Mouse (Mus musculus): ENCODE measurements at regions not wholly inside any gene's neighbourhood (a gene's known extent, or its start where the extent isn't known, plus 50 kb on each side); places are given as distances from the start of the nearest gene placed in this dataset.

DNA sequence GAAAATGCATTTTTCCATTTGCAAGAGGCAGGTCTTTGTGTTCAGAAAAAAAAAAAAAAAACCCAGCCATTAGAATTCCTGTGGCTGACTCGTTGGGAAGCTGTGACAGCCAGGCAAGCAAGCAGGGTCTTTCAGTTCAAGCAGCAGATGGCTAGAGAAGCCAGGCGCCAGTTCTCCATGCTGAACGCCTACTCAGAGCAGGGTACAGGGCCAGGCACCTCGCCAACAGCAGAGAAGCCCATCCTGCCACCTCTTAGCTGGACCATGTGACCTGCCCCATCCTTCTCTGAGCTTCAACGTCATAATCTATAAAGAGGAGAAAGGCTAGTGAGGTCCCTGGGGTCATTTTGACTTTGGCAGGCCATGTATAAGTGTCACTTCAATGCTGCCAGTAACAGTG lies 61.8 kb upstream of the Cplx2 start:
- DNase-seq (ENCODE audit: low read depth, low spot score) = no peak
- H3K36me3 ChIP-seq (ENCODE audit: control insufficient read depth, insufficient read depth, low read length, poor library complexity, severe bottlenecking) = no peaks in the 10 kb centered on the region
- H3K27me3 ChIP-seq (ENCODE audit: control insufficient read depth, insufficient read depth, low read length, poor library complexity, severe bottlenecking) = no peaks in the 10 kb centered on the region

DNA sequence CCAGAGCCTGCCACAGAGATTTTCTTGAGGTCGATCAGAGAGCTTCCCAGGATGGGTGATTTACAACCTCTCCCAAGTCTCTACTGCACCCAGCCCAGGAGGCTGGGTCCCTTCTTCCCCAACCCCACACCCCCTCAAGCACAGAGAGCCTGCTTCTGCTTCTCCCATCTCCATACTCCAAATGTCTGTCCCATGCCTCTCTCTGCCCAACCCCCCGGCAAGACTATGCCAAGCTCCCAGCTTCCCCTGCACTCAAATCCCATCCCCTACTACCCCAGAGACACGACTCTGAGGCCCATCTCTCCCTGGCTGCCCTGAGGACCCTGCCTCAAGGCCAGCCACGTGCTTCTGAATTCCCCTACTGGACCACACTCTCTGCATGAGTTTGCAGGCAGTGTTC lies 61.0 kb upstream of the Cplx2 start:
- Histone ChIP-seq H3K36me3 (ENCODE audit: control insufficient read depth, insufficient read depth, low read length, poor library complexity, severe bottlenecking) (no peaks in the 10 kb centered on the region), H3K27me3 (ENCODE audit: control insufficient read depth, insufficient read depth, low read length, poor library complexity, severe bottlenecking) (no peaks in the 10 kb centered on the region)
- no peak for DNase-seq (ENCODE audit: low read depth, low spot score)

GRCm38 (mm10) chr13:54311327-54312026 lies 59.7 kb upstream of the Cplx2 start:
- no peaks in the 10 kb centered on the region for H3K27me3 ChIP-seq (ENCODE audit: control insufficient read depth, insufficient read depth, low read length, poor library complexity, severe bottlenecking)
- DNase-seq (ENCODE audit: low read depth, low spot score) = no peak
- no peaks in the 10 kb centered on the region for H3K36me3 ChIP-seq (ENCODE audit: control insufficient read depth, insufficient read depth, low read length, poor library complexity, severe bottlenecking)

- DNase-seq (ENCODE audit: low read depth, low spot score) = no peak
- no peaks in the 10 kb centered on the region for H3K27me3 ChIP-seq (ENCODE audit: control insufficient read depth, insufficient read depth, low read length, poor library complexity, severe bottlenecking)
- no peaks in the 10 kb centered on the region for H3K36me3 ChIP-seq (ENCODE audit: control insufficient read depth, insufficient read depth, low read length, poor library complexity, severe bottlenecking)
Observed at GRCm38 (mm10) chr13:54312405-54313185, 58.6 kb upstream of the Cplx2 start.

DNA sequence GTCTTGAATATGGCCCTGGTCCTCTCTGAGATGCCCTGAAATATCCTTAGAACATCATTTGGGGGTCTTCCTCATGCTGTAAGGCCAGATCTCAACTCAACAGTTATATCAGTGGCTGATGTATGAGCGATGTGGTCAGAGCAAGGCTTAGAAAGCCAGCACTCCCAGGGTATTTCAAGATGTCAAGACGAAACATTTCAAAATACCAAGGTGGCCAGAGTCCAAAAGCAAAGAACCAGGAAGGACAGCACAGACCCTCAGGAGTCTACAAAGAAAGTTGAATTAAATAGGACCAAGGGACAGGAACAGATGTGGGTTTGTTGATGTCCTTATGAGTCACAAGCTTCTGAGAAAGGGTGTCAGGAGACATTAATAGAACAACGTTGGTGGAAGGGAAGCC lies 55.8 kb upstream of the Cplx2 start:
- no peak for DNase-seq (ENCODE audit: low read depth, low spot score)
- H3K27me3 ChIP-seq (ENCODE audit: control insufficient read depth, insufficient read depth, low read length, poor library complexity, severe bottlenecking) = no peaks in the 10 kb centered on the region
- H3K36me3 ChIP-seq (ENCODE audit: control insufficient read depth, insufficient read depth, low read length, poor library complexity, severe bottlenecking) = no peaks in the 10 kb centered on the region

GRCm38 (mm10) chr13:54316907-54317306 lies 54.2 kb upstream of the Cplx2 start:
- DNase-seq (ENCODE audit: low read depth, low spot score) = no peak
- H3K36me3 ChIP-seq (ENCODE audit: control insufficient read depth, insufficient read depth, low read length, poor library complexity, severe bottlenecking) = no peaks in the 10 kb centered on the region
- H3K27me3 ChIP-seq (ENCODE audit: control insufficient read depth, insufficient read depth, low read length, poor library complexity, severe bottlenecking) = no peaks in the 10 kb centered on the region

DNA sequence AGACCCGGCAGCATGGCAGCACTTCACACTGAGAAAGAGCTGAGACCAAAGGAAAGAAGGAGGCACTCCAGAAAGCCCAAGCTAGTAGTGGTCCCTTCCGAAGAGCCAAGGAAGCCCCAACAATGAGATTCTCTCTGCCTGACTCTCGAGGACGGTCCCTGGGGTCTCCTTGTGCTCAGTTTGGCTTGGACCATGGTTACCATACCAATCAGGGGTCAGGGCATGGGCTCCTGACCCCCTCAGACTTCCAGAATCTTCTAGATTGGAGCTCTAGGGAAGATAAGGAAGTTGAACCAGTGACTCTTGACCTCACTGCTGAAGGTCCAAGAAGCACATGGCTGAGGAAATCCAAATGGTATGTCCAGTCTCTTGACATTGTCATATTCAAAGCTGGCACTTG lies 53.0 kb upstream of the Cplx2 start:
- no peak for DNase-seq (ENCODE audit: low read depth, low spot score)
- H3K36me3 ChIP-seq (ENCODE audit: control insufficient read depth, insufficient read depth, low read length, poor library complexity, severe bottlenecking) = no peaks in the 10 kb centered on the region
- no peaks in the 10 kb centered on the region for H3K27me3 ChIP-seq (ENCODE audit: control insufficient read depth, insufficient read depth, low read length, poor library complexity, severe bottlenecking)

DNA sequence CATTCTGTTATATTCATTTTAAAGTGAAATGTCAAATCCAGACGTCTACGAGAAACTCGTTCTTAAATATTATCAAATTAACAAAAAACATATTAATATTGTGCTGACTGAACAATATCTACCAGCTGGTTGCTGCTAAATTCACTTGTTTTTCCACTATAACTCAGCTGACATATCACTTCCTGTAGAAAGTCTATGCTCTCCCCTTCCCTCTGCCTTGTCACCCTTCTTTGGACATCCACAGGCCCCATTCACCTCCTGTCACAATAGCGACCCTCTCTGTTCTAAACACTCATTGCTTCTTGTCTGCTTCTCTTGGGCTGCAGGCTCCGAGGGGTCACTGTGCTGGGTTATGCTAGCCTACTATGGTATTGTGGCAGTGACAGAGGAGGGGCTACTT lies 52.5 kb upstream of the Cplx2 start:
- no peaks in the 10 kb centered on the region for H3K27me3 ChIP-seq (ENCODE audit: control insufficient read depth, insufficient read depth, low read length, poor library complexity, severe bottlenecking)
- H3K36me3 ChIP-seq (ENCODE audit: control insufficient read depth, insufficient read depth, low read length, poor library complexity, severe bottlenecking) = no peaks in the 10 kb centered on the region
- DNase-seq (ENCODE audit: low read depth, low spot score) = no peak

- peak; percentile 51 for DNase-seq (ENCODE audit: low read depth, low spot score)
- no peaks in the 10 kb centered on the region for H3K36me3 ChIP-seq (ENCODE audit: control insufficient read depth, insufficient read depth, low read length, poor library complexity, severe bottlenecking)
- H3K27me3 ChIP-seq (ENCODE audit: control insufficient read depth, insufficient read depth, low read length, poor library complexity, severe bottlenecking) = no peaks in the 10 kb centered on the region
Observed at GRCm38 (mm10) chr13:54320212-54320611, 50.9 kb upstream of the Cplx2 start.

- DNase-seq (ENCODE audit: low read depth, low spot score) = no peak
- Histone ChIP-seq H3K36me3 (ENCODE audit: control insufficient read depth, insufficient read depth, low read length, poor library complexity, severe bottlenecking) (no peaks in the 10 kb centered on the region), H3K27me3 (ENCODE audit: control insufficient read depth, insufficient read depth, low read length, poor library complexity, severe bottlenecking) (no peaks in the 10 kb centered on the region)
Observed at GRCm38 (mm10) chr13:54321011-54321410, 50.1 kb upstream of the Cplx2 start.

Data from splenic B cell, adult 2 months (primary cell).